Mouse (Mus musculus): ENCODE data around the gene Gnat3. TPM values are rescaled to one million over a fixed set of nuclear protein-coding genes. Genes with fewer than 3 reads are reported as not detected.

Gnat3 gene
- polyA plus RNA-seq, 1 experiment from 2014 or later = not detected

GRCm38 (mm10) chr5:18004824-18005611 is 42.7 kb downstream of the Gnat3 start:
- 91% methylated on average over 3 of the region's 3 CpGs for WGBS
- Histone ChIP-seq H3K9ac (no peak overlapping the region), H3K27ac (ENCODE audit: low read depth) (no peak overlapping the region), H3K9me3 (ENCODE audit: low read depth, low read length) (no peaks in the 10 kb centered on the region), H3K36me3 (ENCODE audit: insufficient read depth) (no peaks in the 10 kb centered on the region), H3K4me1 (ENCODE audit: insufficient read depth) (no peaks in the 10 kb centered on the region), H3K27me3 (ENCODE audit: insufficient read depth, low read length) (no peaks in the 10 kb centered on the region), H3K4me2 (no peak overlapping the region), H3K4me3 (ENCODE audit: low read depth, low read length) (no peak overlapping the region)
- ATAC-seq (ENCODE audit: insufficient read depth) = no peak; the same call in 1 of the 2 replicates
- DNase-seq = no peak
- no peak for TF ChIP-seq CTCF (IDR thresholded peaks at IDR 0.05; ENCODE audit: low read depth)

- Histone ChIP-seq H3K4me3 (ENCODE audit: low read depth, low read length) (no peak overlapping the region), H3K27ac (ENCODE audit: low read depth) (no peak overlapping the region), H3K4me2 (no peak overlapping the region), H3K36me3 (ENCODE audit: insufficient read depth) (no peaks in the 10 kb centered on the region), H3K9ac (no peak overlapping the region), H3K27me3 (ENCODE audit: insufficient read depth, low read length) (no peaks in the 10 kb centered on the region), H3K9me3 (ENCODE audit: low read depth, low read length) (no peaks in the 10 kb centered on the region), H3K4me1 (ENCODE audit: insufficient read depth) (no peaks in the 10 kb centered on the region)
- TF ChIP-seq CTCF (IDR thresholded peaks at IDR 0.05; ENCODE audit: low read depth) = no peak
- no peak for ATAC-seq (ENCODE audit: insufficient read depth)
- no peak for DNase-seq
- 81% methylated on average over 2 of the region's 2 CpGs for WGBS
Measured at GRCm38 (mm10) chr5:18006157-18006556, 43.8 kb downstream of the Gnat3 start.

DNA sequence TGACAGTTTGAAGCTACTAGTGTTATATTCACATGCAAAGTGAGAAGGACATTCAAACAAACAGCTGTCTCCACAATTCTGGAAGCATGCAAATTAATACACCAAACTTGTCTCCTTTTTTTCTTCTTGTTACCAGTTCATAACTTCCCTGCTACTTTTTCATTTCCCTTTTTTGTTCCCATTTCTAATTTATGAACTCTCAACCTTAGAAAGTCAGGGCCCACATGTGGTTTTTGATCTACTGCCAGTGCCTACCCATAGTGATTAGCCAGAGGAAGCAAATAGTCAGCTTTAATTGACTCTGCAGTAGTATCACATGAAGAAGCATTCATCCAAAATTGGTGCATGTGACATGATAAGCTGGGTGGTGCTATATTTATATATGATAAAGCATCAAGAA is 44.7 kb downstream of the Gnat3 start:
- Histone ChIP-seq H3K27ac (ENCODE audit: low read depth) (no peak overlapping the region), H3K27me3 (ENCODE audit: insufficient read depth, low read length) (no peaks in the 10 kb centered on the region), H3K4me1 (ENCODE audit: insufficient read depth) (no peaks in the 10 kb centered on the region), H3K9ac (no peak overlapping the region), H3K36me3 (ENCODE audit: insufficient read depth) (no peaks in the 10 kb centered on the region), H3K4me3 (ENCODE audit: low read depth, low read length) (no peak overlapping the region), H3K4me2 (no peak overlapping the region), H3K9me3 (ENCODE audit: low read depth, low read length) (no peaks in the 10 kb centered on the region)
- ATAC-seq (ENCODE audit: insufficient read depth) (no peak), DNase-seq (no peak)
- no peak for TF ChIP-seq CTCF (IDR thresholded peaks at IDR 0.05; ENCODE audit: low read depth)

DNA sequence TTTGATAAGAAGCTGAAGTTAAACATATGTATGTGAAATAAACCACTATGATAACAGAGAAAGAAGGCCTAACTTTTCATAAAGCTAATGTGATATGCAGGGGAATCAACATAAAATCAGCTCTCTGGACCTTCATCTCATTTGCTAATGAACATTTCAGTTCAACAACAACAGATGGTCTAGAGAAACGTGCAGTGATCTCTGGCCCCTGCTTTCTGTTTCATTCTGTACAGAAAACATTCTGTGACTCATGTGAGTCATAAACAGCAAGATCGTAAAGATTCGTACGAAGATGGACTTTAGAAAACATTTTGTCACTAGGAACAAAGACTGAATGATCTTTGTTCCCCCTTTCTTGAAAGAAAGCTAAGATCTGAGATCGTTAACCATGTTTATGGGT is 48.0 kb downstream of the Gnat3 start:
- no peak for TF ChIP-seq CTCF (IDR thresholded peaks at IDR 0.05; ENCODE audit: low read depth)
- Histone ChIP-seq H3K4me3 (ENCODE audit: low read depth, low read length) (no peak overlapping the region), H3K4me2 (no peak overlapping the region), H3K9ac (no peak overlapping the region), H3K27ac (ENCODE audit: low read depth) (no peak overlapping the region), H3K4me1 (ENCODE audit: insufficient read depth) (no peaks in the 10 kb centered on the region), H3K27me3 (ENCODE audit: insufficient read depth, low read length) (no peaks in the 10 kb centered on the region), H3K9me3 (ENCODE audit: low read depth, low read length) (no peaks in the 10 kb centered on the region), H3K36me3 (ENCODE audit: insufficient read depth) (no peaks in the 10 kb centered on the region)
- 79% methylated on average over 5 of the region's 5 CpGs for WGBS
- DNase-seq (no peak), ATAC-seq (ENCODE audit: insufficient read depth) (no peak)

GRCm38 (mm10) chr5:18013196-18013595 is 50.8 kb downstream of the Gnat3 start:
- no peaks in the 10 kb centered on the region for H3K36me3 ChIP-seq (ENCODE audit: insufficient read depth)
- no peak overlapping the region for H3K9ac ChIP-seq
- WGBS = 32% methylated on average over 2 of the region's 2 CpGs
- ATAC-seq (ENCODE audit: insufficient read depth) = no peak
- no peaks in the 10 kb centered on the region for H3K9me3 ChIP-seq (ENCODE audit: low read depth, low read length)
- H3K4me1 ChIP-seq (ENCODE audit: insufficient read depth) = no peaks in the 10 kb centered on the region
- no peak overlapping the region for H3K4me3 ChIP-seq (ENCODE audit: low read depth, low read length)
- DNase-seq = no peak
- no peak overlapping the region for H3K4me2 ChIP-seq
- H3K27me3 ChIP-seq (ENCODE audit: insufficient read depth, low read length) = no peaks in the 10 kb centered on the region
- no peak overlapping the region for H3K27ac ChIP-seq (ENCODE audit: low read depth)
- TF ChIP-seq CTCF (IDR thresholded peaks at IDR 0.05; ENCODE audit: low read depth) = no peak

- DNase-seq (no peak), ATAC-seq (ENCODE audit: insufficient read depth) (no peak)
- H3K9ac ChIP-seq = no peak overlapping the region
- H3K4me2 ChIP-seq = no peak overlapping the region
- no peaks in the 10 kb centered on the region for H3K27me3 ChIP-seq (ENCODE audit: insufficient read depth, low read length)
- H3K4me1 ChIP-seq (ENCODE audit: insufficient read depth) = no peaks in the 10 kb centered on the region
- no peak overlapping the region for H3K4me3 ChIP-seq (ENCODE audit: low read depth, low read length)
- no peaks in the 10 kb centered on the region for H3K36me3 ChIP-seq (ENCODE audit: insufficient read depth)
- 81% methylated on average over 4 of the region's 4 CpGs for WGBS
- no peak overlapping the region for H3K27ac ChIP-seq (ENCODE audit: low read depth)
- TF ChIP-seq CTCF (IDR thresholded peaks at IDR 0.05; ENCODE audit: low read depth) = no peak
- H3K9me3 ChIP-seq (ENCODE audit: low read depth, low read length) = no peaks in the 10 kb centered on the region
Measured at GRCm38 (mm10) chr5:18014209-18014829, 52.0 kb downstream of the Gnat3 start.

DNA sequence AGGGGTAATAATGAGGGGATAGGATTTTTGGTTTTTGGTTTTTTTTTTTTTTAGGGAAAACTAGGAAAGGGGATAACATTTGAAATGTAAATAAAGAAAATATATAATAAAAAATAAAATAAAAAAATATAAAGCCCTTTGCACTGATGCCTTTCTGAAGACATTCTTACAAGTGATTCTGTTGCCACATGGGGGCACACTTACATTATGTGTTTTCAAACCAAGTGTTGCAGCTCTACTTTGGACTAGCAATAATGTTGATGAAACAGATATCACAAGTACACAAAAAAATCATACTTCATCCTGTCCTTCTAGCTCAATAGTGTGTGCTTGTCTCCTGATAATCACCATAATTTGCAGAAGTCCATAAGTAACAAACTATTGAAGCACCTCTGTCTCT is 61.0 kb downstream of the Gnat3 start:
- H3K9me3 ChIP-seq (ENCODE audit: low read depth, low read length) = no peaks in the 10 kb centered on the region
- no peaks in the 10 kb centered on the region for H3K4me1 ChIP-seq (ENCODE audit: insufficient read depth)

More for the DNA sequence above, 61.0 kb downstream of the Gnat3 start:
- Histone ChIP-seq H3K4me3 (ENCODE audit: low read depth, low read length) (no peak overlapping the region), H3K9ac (no peak overlapping the region), H3K27me3 (ENCODE audit: insufficient read depth, low read length) (no peaks in the 10 kb centered on the region), H3K4me2 (no peak overlapping the region), H3K36me3 (ENCODE audit: insufficient read depth) (no peaks in the 10 kb centered on the region), H3K27ac (ENCODE audit: low read depth) (no peak overlapping the region)
- DNase-seq = peak; percentile 67
- ATAC-seq (ENCODE audit: insufficient read depth) = no peak
- TF ChIP-seq CTCF (IDR thresholded peaks at IDR 0.05; ENCODE audit: low read depth) = peak; percentile 37; the same call in 1 of the 2 replicates
